Mouse (Mus musculus): ENCODE measurements around the gene Tmem175.

DNA sequence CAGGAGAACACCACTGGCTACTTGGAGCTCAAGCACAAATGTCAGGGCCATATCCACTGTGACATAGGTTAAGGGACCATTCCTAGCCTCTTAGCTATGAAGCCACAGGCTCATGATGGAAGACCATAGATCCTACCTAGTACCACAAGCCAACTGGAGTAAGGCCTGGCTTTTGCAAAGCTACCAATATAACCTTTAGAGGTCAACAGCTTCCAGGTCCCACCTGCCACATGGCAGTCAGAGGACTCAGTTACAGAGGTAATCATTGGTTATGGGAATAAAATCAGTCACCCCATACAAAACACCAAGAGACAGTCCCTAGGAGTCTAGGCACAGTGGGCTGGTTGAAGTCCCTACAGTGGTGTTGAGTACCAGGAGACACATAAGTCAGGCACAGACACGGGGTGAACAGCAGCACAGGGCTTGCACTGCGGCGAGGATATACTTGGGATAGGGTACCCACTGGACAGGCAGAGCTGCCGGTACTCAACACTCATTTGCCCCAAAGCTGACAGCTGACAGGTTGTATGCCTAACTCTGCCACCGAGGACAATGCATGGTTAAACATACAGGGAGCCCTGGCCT is 21.7 kb downstream of the Tmem175 start:
- TF ChIP-seq CTCF (IDR thresholded peaks at IDR 0.05; ENCODE audit: control insufficient read depth, insufficient read depth, low read length) (no peak), POLR2A (IDR thresholded peaks at IDR 0.05; ENCODE audit: borderline replicate concordance, control insufficient read depth, low read depth, low read length) (no peak)

Measured in bone marrow, adult 2 months (tissue).